Mouse (Mus musculus) CH12.LX (cell line): ENCODE results near the gene Vegfd. TPM values are rescaled to one million over a fixed set of nuclear protein-coding genes. Genes with fewer than 3 reads are reported as not detected.

ENCODE experiments used
- DNase-seq: peaks from one replicate; pipeline ENCODE4 v3.0.0-alpha.2; 2013; ENCODE audit errors: extremely low read depth
- H3K27ac ChIP-seq: 2 replicates; pipeline ENCODE4 v1.5.1; 2012; ENCODE audit warnings: low read depth, mild to moderate bottlenecking, control low read depth, moderate library complexity; ENCODE audit not compliant: insufficient read depth
- H3K27me3 ChIP-seq: replicated peaks from 2 replicates; pipeline ENCODE3; 2012; ENCODE audit warnings: inconsistent platforms
- H3K36me3 ChIP-seq, 2 experiments: replicated peaks in 1 of 2; 2 replicates each; pipeline versions ENCODE3 to v1.6.1; 2012; ENCODE audit warnings: inconsistent platforms in 1 of 2, low read length in 1 of 2, mild to moderate bottlenecking in 1 of 2, mixed read lengths in 1 of 2, moderate library complexity in 1 of 2; ENCODE audit not compliant: control insufficient read depth in 1 of 2, insufficient read depth in 1 of 2
- H3K4me1 ChIP-seq, 2 experiments: 2 replicates each; pipeline ENCODE4 v1.6.1; 2012; ENCODE audit warnings: inconsistent platforms in 1 of 2, moderate library complexity in 1 of 2; ENCODE audit not compliant: insufficient read depth in 2 of 2, control insufficient read depth in 1 of 2
- H3K4me2 ChIP-seq: 2 replicates; pipeline ENCODE4 v1.6.1; 2012; ENCODE audit warnings: low read depth, mild to moderate bottlenecking, control low read depth; ENCODE audit not compliant: poor library complexity, insufficient read depth, severe bottlenecking
- H3K4me3 ChIP-seq, 3 experiments: fragments of 150-350 bp in 1 of 3; sonication (generic) in 1 of 3; replicated peaks in 1 of 3; 2 replicates each; pipeline versions ENCODE3 to v1.5.1; 2011 to 2012; ENCODE audit warnings: low read depth in 2 of 3, low read length in 2 of 3, mild to moderate bottlenecking in 2 of 3, moderate library complexity in 2 of 3, control low read depth in 1 of 3, improper control_type of control experiment in 1 of 3, inconsistent platforms in 1 of 3, mixed read lengths in 1 of 3; ENCODE audit not compliant: poor library complexity in 1 of 3
- H3K79me2 ChIP-seq: replicated peaks from 2 replicates; pipeline ENCODE4 v1.6.1; 2012; ENCODE audit warnings: mild to moderate bottlenecking, moderate library complexity; ENCODE audit not compliant: control insufficient read depth, poor library complexity, insufficient read depth, severe bottlenecking; ENCODE audit errors: extremely low read depth
- H3K9ac ChIP-seq: 2 replicates; pipeline ENCODE4 v1.6.1; 2012; ENCODE audit warnings: low read depth, mild to moderate bottlenecking, control low read depth, moderate library complexity; ENCODE audit not compliant: insufficient read depth
- H3K9me3 ChIP-seq: replicated peaks from 2 replicates; pipeline ENCODE3; 2012; ENCODE audit warnings: low read length, inconsistent platforms, mixed read lengths
- BHLHE40 ChIP-seq: IDR thresholded peaks from 2 replicates; pipeline ENCODE4 v1.6.1; 2011; ENCODE audit warnings: mild to moderate bottlenecking, low read depth, low read length, improper control_type of control experiment
- CHD1 ChIP-seq: IDR thresholded peaks from 2 replicates; pipeline ENCODE4 v1.6.1; 2012; ENCODE audit warnings: low read depth, low read length, improper control_type of control experiment, inconsistent platforms
- CHD2 ChIP-seq: IDR thresholded peaks from 2 replicates; pipeline ENCODE4 v1.6.1; 2011; ENCODE audit warnings: low read length, improper control_type of control experiment
- E2F4 ChIP-seq: IDR thresholded peaks from 2 replicates; pipeline ENCODE4 v1.6.1; 2011; ENCODE audit warnings: low read depth, low read length, improper control_type of control experiment; ENCODE audit not compliant: insufficient replicate concordance
- ELF1 ChIP-seq: IDR thresholded peaks from 2 replicates; pipeline ENCODE4 v1.6.1; 2014; ENCODE audit warnings: low read depth, mild to moderate bottlenecking, inconsistent platforms, low read length, improper control_type of control experiment
- EP300 ChIP-seq: IDR thresholded peaks from 2 replicates; pipeline ENCODE4 v1.6.1; 2011; ENCODE audit warnings: low read length, improper control_type of control experiment
- ETS1 ChIP-seq: conservative IDR thresholded peaks from 2 replicates; pipeline ENCODE4 v1.6.1; 2012; ENCODE audit warnings: low read depth, mild to moderate bottlenecking, inconsistent platforms, low read length, improper control_type of control experiment, moderate library complexity
- HCFC1 ChIP-seq: IDR thresholded peaks from 2 replicates; pipeline ENCODE4 v1.6.1; 2012; ENCODE audit warnings: low read depth, mild to moderate bottlenecking, inconsistent platforms, low read length, improper control_type of control experiment
- IRF4 ChIP-seq: IDR thresholded peaks from 2 replicates; pipeline ENCODE4 v1.6.1; 2014; ENCODE audit warnings: low read depth, mild to moderate bottlenecking, inconsistent platforms, low read length, improper control_type of control experiment
- JUN ChIP-seq: IDR thresholded peaks from 2 replicates; pipeline ENCODE4 v1.6.1; 2011; ENCODE audit warnings: low read depth, mild to moderate bottlenecking, low read length, improper control_type of control experiment, moderate library complexity; ENCODE audit not compliant: insufficient read depth
- KAT2A ChIP-seq: IDR thresholded peaks from 2 replicates; pipeline ENCODE4 v1.6.1; 2012; ENCODE audit warnings: low read length, improper control_type of control experiment, inconsistent platforms; ENCODE audit not compliant: insufficient replicate concordance
- MAX ChIP-seq: IDR thresholded peaks from 2 replicates; pipeline ENCODE4 v1.6.1; 2011; ENCODE audit warnings: low read length, improper control_type of control experiment
- MYC ChIP-seq: IDR thresholded peaks from 2 replicates; pipeline ENCODE4 v1.6.1; 2011; ENCODE audit warnings: low read depth, mild to moderate bottlenecking, improper control_type of control experiment, low read length
- POLR2AphosphoS2 ChIP-seq: IDR thresholded peaks from 2 replicates; pipeline ENCODE4 v1.6.1; 2011; ENCODE audit warnings: low read depth, low read length, improper control_type of control experiment
- RCOR1 ChIP-seq: conservative IDR thresholded peaks from 2 replicates; pipeline ENCODE4 v1.6.1; 2012; ENCODE audit warnings: low read depth, mild to moderate bottlenecking, inconsistent platforms, low read length, improper control_type of control experiment
- SIN3A ChIP-seq: IDR thresholded peaks from 2 replicates; pipeline ENCODE4 v1.6.1; 2012; ENCODE audit warnings: low read length, improper control_type of control experiment, inconsistent platforms
- SMC3 ChIP-seq: IDR thresholded peaks from 2 replicates; pipeline ENCODE4 v1.6.1; 2011; ENCODE audit warnings: low read depth, low read length, improper control_type of control experiment
- TBP ChIP-seq: conservative IDR thresholded peaks from 2 replicates; pipeline ENCODE4 v1.6.1; 2011; ENCODE audit warnings: low read depth, low read length, improper control_type of control experiment
- UBTF ChIP-seq: IDR thresholded peaks from 2 replicates; pipeline ENCODE4 v1.6.1; 2012; ENCODE audit warnings: low read depth, mild to moderate bottlenecking, inconsistent platforms, low read length, improper control_type of control experiment, moderate library complexity
- USF1 ChIP-seq: IDR thresholded peaks from 2 replicates; pipeline ENCODE4 v1.6.1; 2014; ENCODE audit warnings: low read depth, mild to moderate bottlenecking, inconsistent platforms, low read length, improper control_type of control experiment
- USF2 ChIP-seq: conservative IDR thresholded peaks from 2 replicates; pipeline ENCODE4 v1.6.1; 2011; ENCODE audit warnings: low read depth, low read length, improper control_type of control experiment
- ZC3H11A ChIP-seq: IDR thresholded peaks from 2 replicates; pipeline ENCODE4 v1.6.1; 2012; ENCODE audit warnings: low read depth, mild to moderate bottlenecking, inconsistent platforms, low read length, improper control_type of control experiment
- ZNF384 ChIP-seq: IDR thresholded peaks from 2 replicates; pipeline ENCODE4 v1.6.1; 2012; ENCODE audit warnings: low read depth, low read length, improper control_type of control experiment, inconsistent platforms
- dilution Hi-C: fragments of 300-500 bp; cut with MboI; formaldehyde crosslinking; loops from 2 replicates; pipeline ENCODE4 v1.14.3; 2020; ENCODE audit warnings: low sequenced_read_pairs; ENCODE audit not compliant: extremely low pct_unique_long_range_greater_than_20kb, extremely low pct_ligation_motif_present
- in situ Hi-C: fragments of 300-500 bp; cut with MboI; formaldehyde crosslinking; loops from 3 replicates; pipeline ENCODE4 v1.14.3; 2019; ENCODE audit warnings: low sequenced_read_pairs, low pct_ligation_motif_present, low pct_unique_long_range_greater_than_20kb, mixed read lengths
- polyA plus RNA-seq: library from polyadenylated mRNA; unstranded; fragments of >175 nt; gene quantifications from 2 replicates; pipeline ENCODE4 v1.2.1, GENCODE M21; 2012; ENCODE audit warnings: low read depth; ENCODE audit not compliant: insufficient read length
- total RNA-seq, 2 experiments: library from RNA; depleted of rRNA; stranded (reverse); fragments of 300-350 nt in 1 of 2; fragments of >200 nt in 1 of 2; gene quantifications; 2 replicates each; pipeline ENCODE4 v1.2.3; 2012 to 2014

Gene Vegfd
- total and polyA plus RNA-seq, 3 experiments = not detected

GRCm38 (mm10) chrX:164330351-164330750 lies 42.8 kb upstream of the Vegfd start:
- DNase-seq = no peak
- no peaks in the 10 kb centered on the region for H3K36me3 ChIP-seq
- TF ChIP-seq JUN (no peak), RCOR1 (no peak), ZNF384 (no peak), ELF1 (no peak), ZC3H11A (no peak), HCFC1 (no peak), E2F4 (no peak)
- no peak overlapping the region for H3K9ac ChIP-seq
- no peak overlapping the region for H3K4me2 ChIP-seq
- no peaks in the 10 kb centered on the region for H3K27me3 ChIP-seq
- H3K4me3 ChIP-seq = no peak overlapping the region
- H3K79me2 ChIP-seq = no peaks in the 10 kb centered on the region
- in situ Hi-C loops = no loop called here
- dilution Hi-C loops = no loop called here
- no peaks in the 10 kb centered on the region for H3K4me1 ChIP-seq
- no peaks in the 10 kb centered on the region for H3K9me3 ChIP-seq
- no peak overlapping the region for H3K27ac ChIP-seq

- Histone ChIP-seq H3K27me3 (no peaks in the 10 kb centered on the region), H3K79me2 (no peaks in the 10 kb centered on the region), H3K9me3 (no peaks in the 10 kb centered on the region), H3K4me3 (no peak overlapping the region), H3K4me2 (no peak overlapping the region), H3K4me1 (no peaks in the 10 kb centered on the region)
- in situ Hi-C loops (no loop called here), dilution Hi-C loops (no loop called here)
- DNase-seq = no peak
- TF ChIP-seq BHLHE40 = no peak
- no peak for TF ChIP-seq SIN3A
- TF ChIP-seq CHD1 = no peak
- TF ChIP-seq USF1 = no peak
- no peak for TF ChIP-seq POLR2AphosphoS2
- TF ChIP-seq MYC = no peak
- no peak for TF ChIP-seq RCOR1
- no peak for TF ChIP-seq USF2
- TF ChIP-seq MAX = no peak
- TF ChIP-seq TBP = no peak
- no peak for TF ChIP-seq ETS1
- TF ChIP-seq IRF4 = no peak
- TF ChIP-seq UBTF = no peak
- no peak for TF ChIP-seq CHD2
- TF ChIP-seq KAT2A = no peak
- no peak for TF ChIP-seq SMC3
- TF ChIP-seq ZC3H11A = no peak
- no peak for TF ChIP-seq EP300
- TF ChIP-seq, all 38 proteins: peak for 0
- no peak overlapping the region for H3K9ac ChIP-seq
- H3K27ac ChIP-seq = no peak overlapping the region
- no peaks in the 10 kb centered on the region for H3K36me3 ChIP-seq
Measured at GRCm38 (mm10) chrX:164330766-164331165, 42.4 kb upstream of the Vegfd start.
